ENCODE assay signal across 1 mouse cellular context in genomic region chr12:112867106-112867674, GRCm38 (mm10).
TF ChIP-seq lines count a peak whose summit lies in the region.

No protein-coding gene starts in this region.

TF ChIP-seq in CH12.LX, 34 proteins besides CTCF, POLR2A, EP300 and RAD21 (continued from another document):
- TF ChIP-seq MAX (IDR thresholded peaks at IDR 0.05; ENCODE audit: low read length) (no peak; the same call in 1 of the 2 replicates), ZC3H11A (IDR thresholded peaks at IDR 0.05; ENCODE audit: low read depth, low read length) (no peak), NELFE (IDR thresholded peaks at IDR 0.05; ENCODE audit: low read depth, low read length) (0 out of 2 replicates have a peak, but pooled peaks have one; percentile 12), TCF12 (IDR thresholded peaks at IDR 0.05; ENCODE audit: low read depth, low read length) (peak; percentile 86), BHLHE40 (IDR thresholded peaks at IDR 0.05; ENCODE audit: low read depth, low read length) (peak; percentile 90), E2F4 (IDR thresholded peaks at IDR 0.05; ENCODE audit: insufficient replicate concordance, low read depth, low read length) (no peak), ELF1 (IDR thresholded peaks at IDR 0.05; ENCODE audit: low read depth, low read length) (0 out of 2 replicates have a peak, but pooled peaks have one; percentile 10), CHD1 (IDR thresholded peaks at IDR 0.05; ENCODE audit: low read depth, low read length) (no peak), IRF4 (IDR thresholded peaks at IDR 0.05; ENCODE audit: low read depth, low read length) (peak; percentile 88), MAZ (IDR thresholded peaks at IDR 0.05; ENCODE audit: low read depth, low read length) (peak; percentile 52; the same call in 1 of the 2 replicates), USF1 (IDR thresholded peaks at IDR 0.05; ENCODE audit: low read depth, low read length) (no peak), TBP (conservative IDR thresholded peaks at IDR 0.05; ENCODE audit: low read depth, low read length) (peak; percentile 40; the same call in 1 of the 2 replicates), MYC (IDR thresholded peaks at IDR 0.05; ENCODE audit: low read depth, low read length) (0 out of 2 replicates have a peak, but pooled peaks have one; percentile 38), UBTF (IDR thresholded peaks at IDR 0.05; ENCODE audit: low read depth, low read length) (0 out of 2 replicates have a peak, but pooled peaks have one; percentile 80)
TF ChIP-seq in CH12.LX: peak in this region for 16.
